ENCODE assay signal across 18 mouse cellular contexts in the genomic region with DNA sequence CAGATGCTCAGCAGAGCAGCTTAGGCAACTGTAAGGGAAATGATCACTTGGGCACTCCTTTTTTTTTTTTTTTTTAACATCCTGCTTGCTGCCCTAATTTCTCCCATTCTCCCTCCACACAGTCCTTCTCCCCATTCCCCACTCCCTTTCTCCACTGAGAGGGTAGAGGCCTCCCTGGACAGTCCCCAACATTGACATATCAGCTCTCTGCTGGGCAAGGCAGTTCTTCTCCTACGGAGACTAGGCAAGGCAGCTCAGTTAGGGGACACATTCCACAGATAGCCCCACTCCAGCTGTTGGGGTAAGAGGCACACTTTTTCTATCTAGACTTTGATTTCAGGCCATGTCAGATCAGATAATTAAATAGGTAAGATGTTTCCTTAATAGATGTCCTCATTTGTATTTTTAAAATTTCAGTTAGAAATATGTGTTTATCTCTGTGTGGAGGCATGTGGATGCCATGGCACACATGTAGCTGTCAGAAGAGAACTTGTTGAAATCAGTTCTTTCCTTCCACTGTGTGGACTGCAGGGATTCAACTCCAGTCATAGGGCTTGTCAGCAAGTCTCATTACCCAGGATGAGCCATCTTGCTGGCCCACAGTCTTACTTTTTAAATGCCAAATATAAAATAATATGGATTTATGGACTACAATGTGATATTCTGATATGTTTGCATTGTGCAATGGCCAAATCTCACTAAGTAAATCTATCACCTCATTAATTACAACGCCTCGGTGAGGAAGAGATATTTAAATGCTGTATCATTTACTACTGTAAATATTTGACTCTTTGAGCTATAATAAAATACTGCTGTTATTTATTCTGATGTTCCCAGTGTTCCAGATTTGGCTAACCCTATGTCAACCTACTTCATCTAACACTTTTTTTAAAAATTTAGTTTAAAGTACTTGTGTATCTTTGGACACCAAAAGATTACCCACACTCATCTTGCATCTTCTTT.
"Had no signal": no experiment of that assay in that cellular context is flagged by ENCODE, and none has a peak within 500 bp of the region (broad histone marks: within the 10 kb centered on the region; RNA-seq: fewer than 3 reads in every experiment).

No protein-coding gene starts in this region.

- H3K4me3 ChIP-seq: layer of hippocampus, adult 2 months; limb, embryonic 10.5 days; limb, embryonic 13.5 days; midbrain, embryonic 12.5 days; midbrain, embryonic 15.5 days; neural tube, embryonic 12.5 days; neural tube, embryonic 15.5 days had no signal

- H3K9me3 ChIP-seq: limb, embryonic 10.5 days; limb, embryonic 13.5 days; midbrain, embryonic 12.5 days; midbrain, embryonic 15.5 days; neural tube, embryonic 12.5 days; neural tube, embryonic 15.5 days had no signal

- H3K4me1 ChIP-seq: limb, embryonic 10.5 days; midbrain, embryonic 12.5 days; midbrain, embryonic 15.5 days; neural tube, embryonic 12.5 days; neural tube, embryonic 15.5 days had no signal

- H3K4me2 ChIP-seq: limb, embryonic 13.5 days; midbrain, embryonic 12.5 days; midbrain, embryonic 15.5 days; neural tube, embryonic 12.5 days; neural tube, embryonic 15.5 days had no signal

- H3K27me3 ChIP-seq: limb, embryonic 13.5 days; midbrain, embryonic 12.5 days; midbrain, embryonic 15.5 days; neural tube, embryonic 12.5 days; neural tube, embryonic 15.5 days had no signal

- H3K9ac ChIP-seq: limb, embryonic 13.5 days; midbrain, embryonic 12.5 days; midbrain, embryonic 15.5 days; neural tube, embryonic 12.5 days; neural tube, embryonic 15.5 days had no signal

- H3K36me3 ChIP-seq: limb, embryonic 10.5 days; midbrain, embryonic 12.5 days; midbrain, embryonic 15.5 days; neural tube, embryonic 12.5 days; neural tube, embryonic 15.5 days had no signal

- H3K27ac ChIP-seq: hindbrain, postnatal 0 days; layer of hippocampus, adult 2 months; limb, embryonic 10.5 days; limb, embryonic 13.5 days; macrophage; midbrain, embryonic 12.5 days; midbrain, embryonic 15.5 days; neural tube, embryonic 12.5 days; neural tube, embryonic 15.5 days; stomach, postnatal 0 days had no signal

- DNase-seq: kidney, adult 18-20 months; kidney, adult 9 months; kidney, postnatal 25 days; layer of hippocampus, adult 9-11 months; right cerebral cortex, adult 18-20 months; right cerebral cortex, postnatal 14 days; right cerebral cortex, postnatal 4 days; thymus, postnatal 25 days had no signal

- ATAC-seq: hindbrain, postnatal 0 days; midbrain, embryonic 15.5 days had no signal
